Mouse (Mus musculus) liver, embryonic 15.5 days (tissue): ENCODE measurements around the gene Mblac2. TPM values are rescaled to one million over a fixed set of nuclear protein-coding genes. Genes with fewer than 3 reads are reported as not detected.

ENCODE experiments used
- ATAC-seq: fragments of 200-750 bp; cut with Nextera tagmentation; 2 replicates; pipeline ENCODE4 v1.8.0; 2017; ENCODE audit warnings: moderate number of reproducible peaks, mild to moderate bottlenecking, moderate library complexity; ENCODE audit not compliant: insufficient read depth
- H3K27ac ChIP-seq: fragments of 300-500 bp; sonication (generic); replicated peaks from 2 replicates; pipeline ENCODE4 v1.5.1; 2015; ENCODE audit warnings: mild to moderate bottlenecking, inconsistent platforms
- H3K27me3 ChIP-seq: fragments of 300-500 bp; sonication (generic); 2 replicates; pipeline ENCODE4 v1.6.1; 2015; ENCODE audit warnings: mild to moderate bottlenecking, inconsistent platforms
- H3K36me3 ChIP-seq: fragments of 300-500 bp; sonication (generic); replicated peaks from 2 replicates; pipeline ENCODE4 v1.6.1; 2015; ENCODE audit warnings: moderate library complexity, mild to moderate bottlenecking, inconsistent platforms
- H3K4me1 ChIP-seq: fragments of 300-500 bp; sonication (generic); replicated peaks from 2 replicates; pipeline ENCODE4 v1.6.1; 2015; ENCODE audit warnings: inconsistent platforms
- H3K4me2 ChIP-seq: fragments of 300-500 bp; sonication (generic); 2 replicates; pipeline ENCODE4 v1.6.1; 2015; ENCODE audit warnings: moderate library complexity, mild to moderate bottlenecking, inconsistent platforms
- H3K4me3 ChIP-seq: fragments of 300-500 bp; sonication (generic); replicated peaks from 2 replicates; pipeline ENCODE4 v1.5.1; 2015; ENCODE audit warnings: mild to moderate bottlenecking, inconsistent platforms
- H3K9ac ChIP-seq: fragments of 300-500 bp; sonication (generic); 2 replicates; pipeline ENCODE4 v1.6.1; 2015; ENCODE audit warnings: moderate library complexity, mild to moderate bottlenecking, inconsistent platforms
- H3K9me3 ChIP-seq: fragments of 300-500 bp; sonication (generic); replicated peaks from 2 replicates; pipeline ENCODE4 v1.6.1; 2016; ENCODE audit warnings: inconsistent platforms
- WGBS: fragments of 180-500 bp; shearing (Covaris S2); methylation state at CpG from one replicate; pipeline ENCODE4 v1.1.7; 2015; ENCODE audit warnings: mixed read lengths; ENCODE audit not compliant: insufficient replicate concordance; 5-methylcytosine and 5-hydroxymethylcytosine counted together
- polyA plus RNA-seq: library from polyadenylated mRNA; unstranded; fragments of >200 nt; fragmentation: Nextera tagmentation; extraction: Ambion mirVana; gene quantifications from 2 replicates; pipeline ENCODE4 v1.2.1, GENCODE M21; 2015

The Mblac2 gene
- polyA plus RNA-seq, 1 experiment from 2014 or later, result 3.4 TPM

- WGBS, result 27% methylated on average over 5 of the region's 5 CpGs
- H3K4me2 ChIP-seq, result no peak overlapping the region
- no peak overlapping the region for H3K9ac ChIP-seq
- no peaks in the 10 kb centered on the region for H3K27me3 ChIP-seq
- peak; percentile 65 for ATAC-seq
- no peak overlapping the region for H3K27ac ChIP-seq
- H3K36me3 ChIP-seq, result no peaks in the 10 kb centered on the region
- no peaks in the 10 kb centered on the region for H3K9me3 ChIP-seq
- no peak overlapping the region for H3K4me3 ChIP-seq
- peaks cover 21% of the 10 kb centered on the region for H3K4me1 ChIP-seq
Measured at GRCm38 (mm10) chr13:81736606-81737005, 25.5 kb downstream of the Mblac2 start.

- no peaks in the 10 kb centered on the region for H3K27me3 ChIP-seq
- no peak overlapping the region for H3K4me3 ChIP-seq
- no peaks in the 10 kb centered on the region for H3K36me3 ChIP-seq
- no peaks in the 10 kb centered on the region for H3K9me3 ChIP-seq
- H3K9ac ChIP-seq, result no peak overlapping the region
- 4% methylated on average over 3 of the region's 3 CpGs for WGBS
- ATAC-seq, result peak; percentile 75
- peaks cover 42% of the 10 kb centered on the region for H3K4me1 ChIP-seq
- peak overlapping the region; percentile 24; the same call in 1 of the 2 replicates for H3K27ac ChIP-seq
- H3K4me2 ChIP-seq, result no peak overlapping the region
Measured at GRCm38 (mm10) chr13:81740898-81741297, 29.8 kb downstream of the Mblac2 start.

GRCm38 (mm10) chr13:81743391-81744091 lies 32.4 kb downstream of the Mblac2 start:
- ATAC-seq, result peak; percentile 69
- H3K9me3 ChIP-seq, result no peaks in the 10 kb centered on the region
- no peak overlapping the region for H3K4me3 ChIP-seq
- H3K27ac ChIP-seq, result no peak overlapping the region
- peaks cover 33% of the 10 kb centered on the region for H3K4me1 ChIP-seq
- no peak overlapping the region for H3K9ac ChIP-seq
- no peaks in the 10 kb centered on the region for H3K27me3 ChIP-seq
- peak overlapping the region; percentile 9; the same call in 1 of the 2 replicates for H3K4me2 ChIP-seq
- no peaks in the 10 kb centered on the region for H3K36me3 ChIP-seq
- 29% methylated on average over 10 of the region's 10 CpGs for WGBS

GRCm38 (mm10) chr13:81744092-81744396 lies 32.9 kb downstream of the Mblac2 start:
- H3K27ac ChIP-seq, result no peak overlapping the region
- no peaks in the 10 kb centered on the region for H3K9me3 ChIP-seq
- H3K27me3 ChIP-seq, result no peaks in the 10 kb centered on the region
- ATAC-seq, result no peak
- WGBS, result 58% methylated on average over 2 of the region's 2 CpGs
- no peaks in the 10 kb centered on the region for H3K36me3 ChIP-seq
- no peak overlapping the region for H3K9ac ChIP-seq
- no peak overlapping the region for H3K4me2 ChIP-seq
- no peak overlapping the region for H3K4me3 ChIP-seq
- peaks cover 33% of the 10 kb centered on the region for H3K4me1 ChIP-seq

GRCm38 (mm10) chr13:81754878-81755277 lies 43.7 kb downstream of the Mblac2 start:
- no peak for ATAC-seq
- Histone ChIP-seq H3K9me3 (no peaks in the 10 kb centered on the region), H3K4me1 (no peaks in the 10 kb centered on the region), H3K4me3 (no peak overlapping the region), H3K9ac (no peak overlapping the region), H3K36me3 (no peaks in the 10 kb centered on the region), H3K27ac (no peak overlapping the region), H3K27me3 (no peaks in the 10 kb centered on the region), H3K4me2 (no peak overlapping the region)

GRCm38 (mm10) chr13:81755324-81755723 lies 44.2 kb downstream of the Mblac2 start:
- Histone ChIP-seq H3K27ac (no peak overlapping the region), H3K36me3 (no peaks in the 10 kb centered on the region), H3K4me2 (no peak overlapping the region), H3K27me3 (no peaks in the 10 kb centered on the region), H3K4me1 (no peaks in the 10 kb centered on the region), H3K4me3 (no peak overlapping the region), H3K9ac (no peak overlapping the region), H3K9me3 (no peaks in the 10 kb centered on the region)
- ATAC-seq, result no peak
- 78% methylated on average over 1 of the region's 1 CpGs for WGBS

GRCm38 (mm10) chr13:81757058-81757660 lies 46.0 kb downstream of the Mblac2 start:
- H3K27ac ChIP-seq, result no peak overlapping the region
- no peaks in the 10 kb centered on the region for H3K9me3 ChIP-seq
- no peaks in the 10 kb centered on the region for H3K36me3 ChIP-seq
- ATAC-seq, result no peak
- H3K4me2 ChIP-seq, result no peak overlapping the region
- no peak overlapping the region for H3K4me3 ChIP-seq
- 63% methylated on average over 5 of the region's 5 CpGs for WGBS
- no peaks in the 10 kb centered on the region for H3K4me1 ChIP-seq
- H3K9ac ChIP-seq, result no peak overlapping the region
- no peaks in the 10 kb centered on the region for H3K27me3 ChIP-seq

- no peak overlapping the region for H3K4me2 ChIP-seq
- no peaks in the 10 kb centered on the region for H3K4me1 ChIP-seq
- no peak overlapping the region for H3K9ac ChIP-seq
- no peak overlapping the region for H3K27ac ChIP-seq
- WGBS, result 37% methylated on average over 3 of the region's 3 CpGs
- no peak for ATAC-seq
- no peaks in the 10 kb centered on the region for H3K36me3 ChIP-seq
- no peak overlapping the region for H3K4me3 ChIP-seq
- no peaks in the 10 kb centered on the region for H3K27me3 ChIP-seq
- no peaks in the 10 kb centered on the region for H3K9me3 ChIP-seq
Measured at GRCm38 (mm10) chr13:81760379-81760778, 49.2 kb downstream of the Mblac2 start.

GRCm38 (mm10) chr13:81761566-81762186 lies 50.5 kb downstream of the Mblac2 start:
- 29% methylated on average over 14 of the region's 14 CpGs for WGBS
- H3K4me2 ChIP-seq, result no peak overlapping the region

GRCm38 (mm10) chr13:81764173-81764572 lies 53.0 kb downstream of the Mblac2 start:
- H3K9me3 ChIP-seq, result no peaks in the 10 kb centered on the region
- H3K4me3 ChIP-seq, result no peak overlapping the region
- ATAC-seq, result no peak
- WGBS, result 63% methylated on average over 5 of the region's 5 CpGs
- no peaks in the 10 kb centered on the region for H3K36me3 ChIP-seq
- H3K9ac ChIP-seq, result no peak overlapping the region
- H3K4me1 ChIP-seq, result no peaks in the 10 kb centered on the region
- H3K4me2 ChIP-seq, result no peak overlapping the region
- H3K27ac ChIP-seq, result no peak overlapping the region
- no peaks in the 10 kb centered on the region for H3K27me3 ChIP-seq

More at GRCm38 (mm10) chr13:81761566-81762186, 50.5 kb downstream of the Mblac2 start:
- no peak overlapping the region for H3K27ac ChIP-seq
- H3K36me3 ChIP-seq, result no peaks in the 10 kb centered on the region
- H3K4me1 ChIP-seq, result no peaks in the 10 kb centered on the region
- H3K9me3 ChIP-seq, result no peaks in the 10 kb centered on the region
- H3K9ac ChIP-seq, result no peak overlapping the region
- no peak for ATAC-seq
- no peak overlapping the region for H3K4me3 ChIP-seq
- no peaks in the 10 kb centered on the region for H3K27me3 ChIP-seq

- Histone ChIP-seq H3K4me3 (no peak overlapping the region), H3K27ac (no peak overlapping the region), H3K36me3 (no peaks in the 10 kb centered on the region), H3K27me3 (no peaks in the 10 kb centered on the region), H3K4me2 (no peak overlapping the region), H3K9ac (no peak overlapping the region), H3K9me3 (no peaks in the 10 kb centered on the region), H3K4me1 (no peaks in the 10 kb centered on the region)
- 79% methylated on average over 7 of the region's 7 CpGs for WGBS
- no peak for ATAC-seq
Measured at GRCm38 (mm10) chr13:81767038-81767659, 56.0 kb downstream of the Mblac2 start.
